Mouse (Mus musculus): ENCODE results near the gene Gm4175. TPM values are rescaled to one million over a fixed set of nuclear protein-coding genes. Genes with fewer than 3 reads are reported as not detected.
"Not testable (repeated sequence)": the region's sequence is repeated elsewhere in the genome, so short reads cannot be mapped to it uniquely, and the experiment has no call there.

Gm4175 gene
- polyA plus RNA-seq (2017; shearing (Covaris generic)), result not detected

GRCm38 (mm10) chr7:21761375-21761774, at the start of gene Gm4175:
Gene Gm4175 (minus strand): TSS chr7:21761475.
- ATAC-seq, result not testable (repeated sequence)

- ATAC-seq, result not testable (repeated sequence)
Observed at GRCm38 (mm10) chr7:21796628-21797027, 35.4 kb upstream of the Gm4175 start, which contains the start of gene Gm4177. Gene Gm4177 (minus strand): TSS chr7:21796728.

Other genes with a start within 250 kb of the Gm4175 start
- not detected for gene Vmn1r130, start 249.7 kb downstream of the Gm4175 start, polyA plus RNA-seq (2017; shearing (Covaris generic))
- not detected for gene Vmn1r131, start 215.4 kb downstream of the Gm4175 start, polyA plus RNA-seq (2017; shearing (Covaris generic))
- gene Vmn1r132, start 147.4 kb downstream of the Gm4175 start, polyA plus RNA-seq (2017; shearing (Covaris generic)), result not detected
- not detected for gene Gm4177, start 35.3 kb upstream of the Gm4175 start, polyA plus RNA-seq (2017; shearing (Covaris generic))
- not detected for gene Vmn1r135, start 70.9 kb upstream of the Gm4175 start, polyA plus RNA-seq (2017; shearing (Covaris generic))
- not detected for gene Gm5725, start 82.8 kb upstream of the Gm4175 start, polyA plus RNA-seq (2017; shearing (Covaris generic))
- not detected for gene Gm5891, start 159.8 kb upstream of the Gm4175 start, polyA plus RNA-seq (2017; shearing (Covaris generic))
- not detected for gene Vmn1r137, start 233.1 kb upstream of the Gm4175 start, polyA plus RNA-seq (2017; shearing (Covaris generic))

All from inflammation-experienced regulatory T-cells, adult 6 months (primary cell).